Mouse (Mus musculus) heart, embryonic 10.5 days (tissue): Measurements from ENCODE around the gene Cd80. TPM values are rescaled to one million over a fixed set of nuclear protein-coding genes. Genes with fewer than 3 reads are reported as not detected.
A peak's percentile ranks its signal among the peaks of the same experiment; 100 is the strongest.

ENCODE experiments used
- DNase-seq: peaks from one replicate; pipeline ENCODE4 v3.0.0-alpha.2; 2017; ENCODE audit warnings: low spot score
- H3K27ac ChIP-seq: fragments of 300-500 bp; sonication (generic); 2 replicates; pipeline ENCODE4 v1.5.1; 2016; ENCODE audit warnings: mild to moderate bottlenecking
- H3K27me3 ChIP-seq: fragments of 300-500 bp; sonication (generic); 2 replicates; pipeline ENCODE4 v1.6.1; 2016; ENCODE audit warnings: mild to moderate bottlenecking; ENCODE audit not compliant: poor library complexity, insufficient read depth, severe bottlenecking
- H3K36me3 ChIP-seq: fragments of 300-500 bp; sonication (generic); 2 replicates; pipeline ENCODE4 v1.6.1; 2016; ENCODE audit warnings: mild to moderate bottlenecking, moderate library complexity
- H3K4me1 ChIP-seq: fragments of 300-500 bp; sonication (generic); 2 replicates; pipeline ENCODE4 v1.6.1; 2016; ENCODE audit warnings: mild to moderate bottlenecking
- H3K4me3 ChIP-seq: fragments of 300-500 bp; sonication (generic); 2 replicates; pipeline ENCODE4 v1.5.1; 2016; ENCODE audit warnings: mild to moderate bottlenecking, moderate library complexity
- H3K9me3 ChIP-seq: fragments of 300-500 bp; sonication (generic); 2 replicates; pipeline ENCODE4 v1.6.1; 2016; ENCODE audit warnings: mild to moderate bottlenecking, moderate library complexity
- WGBS: fragments of 180-500 bp; shearing (Covaris S2); methylation state at CpG from one replicate; pipeline ENCODE4 v1.1.7; 2016; 5-methylcytosine and 5-hydroxymethylcytosine counted together
- polyA plus RNA-seq: library from polyadenylated mRNA; unstranded; fragments of >200 nt; fragmentation: Nextera tagmentation; extraction: Ambion mirVana; gene quantifications from 2 replicates; pipeline ENCODE4 v1.2.1, GENCODE M21; 2016

Cd80 gene
- polyA plus RNA-seq, 1 experiment from 2014 or later = 0.45 TPM

- H3K4me3 ChIP-seq = no peak overlapping the region
- H3K36me3 ChIP-seq = no peaks in the 10 kb centered on the region
- H3K4me1 ChIP-seq = peaks cover 17% of the 10 kb centered on the region
- 88% methylated on average over 3 of the region's 3 CpGs for WGBS
- DNase-seq = no peak
- H3K27ac ChIP-seq = no peak overlapping the region
- H3K27me3 ChIP-seq = peaks cover 11% of the 10 kb centered on the region
- H3K9me3 ChIP-seq = no peaks in the 10 kb centered on the region
These were observed 22.9 kb downstream of the Cd80 start for GRCm38 (mm10) chr16:38478296-38478695.

GRCm38 (mm10) chr16:38481327-38481726, 26.0 kb downstream of the Cd80 start:
- Histone ChIP-seq H3K27me3 (peaks cover 21% of the 10 kb centered on the region), H3K4me3 (no peak overlapping the region), H3K36me3 (no peaks in the 10 kb centered on the region), H3K9me3 (no peaks in the 10 kb centered on the region), H3K4me1 (peaks cover 23% of the 10 kb centered on the region), H3K27ac (no peak overlapping the region)
- 74% methylated on average over 4 of the region's 4 CpGs for WGBS
- no peak for DNase-seq

GRCm38 (mm10) chr16:38482780-38483562, 27.6 kb downstream of the Cd80 start:
- peaks cover 13% of the 10 kb centered on the region for H3K4me1 ChIP-seq
- H3K4me3 ChIP-seq = peak overlapping the region; percentile 57
- peaks cover 21% of the 10 kb centered on the region for H3K27me3 ChIP-seq
- DNase-seq = no peak
- H3K9me3 ChIP-seq = no peaks in the 10 kb centered on the region
- H3K36me3 ChIP-seq = no peaks in the 10 kb centered on the region
- H3K27ac ChIP-seq = no peak overlapping the region
- WGBS = 19% methylated on average over 32 of the region's 32 CpGs

GRCm38 (mm10) chr16:38483582-38484309, 28.4 kb downstream of the Cd80 start:
- 21% methylated on average over 42 of the region's 42 CpGs for WGBS
- Histone ChIP-seq H3K36me3 (no peaks in the 10 kb centered on the region), H3K4me3 (peak overlapping the region; percentile 57), H3K4me1 (peaks cover 13% of the 10 kb centered on the region), H3K9me3 (no peaks in the 10 kb centered on the region), H3K27me3 (peaks cover 21% of the 10 kb centered on the region), H3K27ac (no peak overlapping the region)
- no peak for DNase-seq

- Histone ChIP-seq H3K4me3 (no peak overlapping the region), H3K27me3 (no peaks in the 10 kb centered on the region), H3K36me3 (peaks cover 14% of the 10 kb centered on the region), H3K27ac (no peak overlapping the region), H3K9me3 (no peaks in the 10 kb centered on the region), H3K4me1 (no peaks in the 10 kb centered on the region)
- DNase-seq = no peak
- 78% methylated on average over 3 of the region's 3 CpGs for WGBS
These were observed 37.2 kb downstream of the Cd80 start for GRCm38 (mm10) chr16:38492551-38492950.

- H3K27ac ChIP-seq = no peak overlapping the region
- H3K4me3 ChIP-seq = no peak overlapping the region
- peaks cover 26% of the 10 kb centered on the region for H3K36me3 ChIP-seq
- no peaks in the 10 kb centered on the region for H3K4me1 ChIP-seq
- no peaks in the 10 kb centered on the region for H3K27me3 ChIP-seq
- 83% methylated on average over 10 of the region's 10 CpGs for WGBS
- no peaks in the 10 kb centered on the region for H3K9me3 ChIP-seq
- no peak for DNase-seq
These were observed 38.5 kb downstream of the Cd80 start for GRCm38 (mm10) chr16:38493890-38494289.

- WGBS = 80% methylated on average over 7 of the region's 7 CpGs
- Histone ChIP-seq H3K4me1 (no peaks in the 10 kb centered on the region), H3K27me3 (no peaks in the 10 kb centered on the region), H3K4me3 (no peak overlapping the region), H3K27ac (no peak overlapping the region), H3K36me3 (peaks cover 47% of the 10 kb centered on the region), H3K9me3 (no peaks in the 10 kb centered on the region)
- peak; percentile 47 for DNase-seq
These were observed 41.3 kb downstream of the Cd80 start for GRCm38 (mm10) chr16:38496604-38497140.

- Histone ChIP-seq H3K27me3 (no peaks in the 10 kb centered on the region), H3K27ac (no peak overlapping the region), H3K36me3 (peaks cover 77% of the 10 kb centered on the region), H3K4me1 (no peaks in the 10 kb centered on the region), H3K4me3 (no peak overlapping the region), H3K9me3 (no peaks in the 10 kb centered on the region)
- DNase-seq = peak; percentile 19
- WGBS = 89% methylated on average over 10 of the region's 10 CpGs
These were observed 47.1 kb downstream of the Cd80 start for GRCm38 (mm10) chr16:38502469-38502868.

GRCm38 (mm10) chr16:38503528-38503927, 48.2 kb downstream of the Cd80 start:
- 88% methylated on average over 4 of the region's 4 CpGs for WGBS
- Histone ChIP-seq H3K4me1 (no peaks in the 10 kb centered on the region), H3K9me3 (no peaks in the 10 kb centered on the region), H3K4me3 (no peak overlapping the region), H3K36me3 (peaks cover 76% of the 10 kb centered on the region), H3K27me3 (no peaks in the 10 kb centered on the region), H3K27ac (no peak overlapping the region)
- DNase-seq = no peak

GRCm38 (mm10) chr16:38506041-38506634, 50.8 kb downstream of the Cd80 start:
- H3K27me3 ChIP-seq = no peaks in the 10 kb centered on the region
- H3K27ac ChIP-seq = no peak overlapping the region
- H3K9me3 ChIP-seq = no peaks in the 10 kb centered on the region
- H3K4me1 ChIP-seq = no peaks in the 10 kb centered on the region
- H3K4me3 ChIP-seq = no peak overlapping the region
- WGBS = 80% methylated on average over 4 of the region's 4 CpGs
- H3K36me3 ChIP-seq = peaks cover 76% of the 10 kb centered on the region
- DNase-seq = peak; percentile 80

- no peaks in the 10 kb centered on the region for H3K4me1 ChIP-seq
- H3K36me3 ChIP-seq = peaks cover 71% of the 10 kb centered on the region
- DNase-seq = no peak
- WGBS = 92% methylated on average over 2 of the region's 2 CpGs
- no peak overlapping the region for H3K4me3 ChIP-seq
- H3K9me3 ChIP-seq = no peaks in the 10 kb centered on the region
- no peaks in the 10 kb centered on the region for H3K27me3 ChIP-seq
- no peak overlapping the region for H3K27ac ChIP-seq
These were observed 55.5 kb downstream of the Cd80 start for GRCm38 (mm10) chr16:38510846-38511245.

- H3K36me3 ChIP-seq = peaks cover 30% of the 10 kb centered on the region
- 93% methylated on average over 2 of the region's 2 CpGs for WGBS
- H3K27ac ChIP-seq = no peak overlapping the region
- no peak for DNase-seq
- H3K4me1 ChIP-seq = peaks cover 15% of the 10 kb centered on the region; the same call in 1 of the 2 replicates
- no peak overlapping the region for H3K4me3 ChIP-seq
- no peaks in the 10 kb centered on the region for H3K9me3 ChIP-seq
- H3K27me3 ChIP-seq = no peaks in the 10 kb centered on the region
These were observed 63.8 kb downstream of the Cd80 start for GRCm38 (mm10) chr16:38519140-38519539.
